Mouse (Mus musculus): ENCODE data around the gene Mmp15. TPM values are rescaled to one million over a fixed set of nuclear protein-coding genes. Genes with fewer than 3 reads are reported as not detected.
"Not testable (repeated sequence)": the region's sequence is repeated elsewhere in the genome, so short reads cannot be mapped to it uniquely, and the experiment has no call there.

Gene Mmp15
- polyA plus RNA-seq, 1 experiment from 2014 or later = 11.9 TPM

DNA sequence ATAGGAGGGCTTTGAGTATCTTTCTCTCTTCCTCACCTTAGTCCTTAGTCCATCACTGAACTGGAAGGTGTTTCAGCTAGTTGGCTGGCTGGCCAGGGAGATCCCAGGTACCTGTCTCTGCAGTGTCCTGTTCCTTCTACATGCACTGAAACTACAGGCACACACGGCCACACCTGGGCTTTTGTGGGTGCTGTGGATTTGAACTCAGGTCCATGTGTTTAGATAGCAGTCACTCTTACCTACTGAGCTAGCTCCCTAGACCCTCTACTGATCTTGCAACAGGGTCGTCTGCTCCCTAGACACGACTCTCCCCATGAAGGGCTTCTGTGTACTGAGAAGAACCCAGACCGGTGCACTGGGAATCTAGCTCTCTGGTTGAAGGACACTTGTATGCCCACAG lies 25.0 kb downstream of the Mmp15 start:
- H3K9me3 ChIP-seq (ENCODE audit: control insufficient read depth) = no peaks in the 10 kb centered on the region
- ATAC-seq = no peak
- H3K9ac ChIP-seq (ENCODE audit: low read depth, low read length) = no peak overlapping the region
- H3K4me3 ChIP-seq (ENCODE audit: low read depth, low read length) = no peak overlapping the region
- H3K27me3 ChIP-seq (replicated peaks; ENCODE audit: control insufficient read depth, insufficient read depth, low read length) = no peaks in the 10 kb centered on the region
- 65% methylated on average over 4 of the region's 4 CpGs for WGBS
- peaks cover 5% of the 10 kb centered on the region; the same call in 1 of the 2 replicates for H3K36me3 ChIP-seq (ENCODE audit: control insufficient read depth, insufficient read depth)
- no peak for TF ChIP-seq CTCF (IDR thresholded peaks at IDR 0.05; ENCODE audit: low read depth)
- no peak overlapping the region for H3K4me2 ChIP-seq (replicated peaks; ENCODE audit: low read depth)
- no peaks in the 10 kb centered on the region; the same call in 1 of the 2 replicates for H3K4me1 ChIP-seq (replicated peaks; ENCODE audit: control insufficient read depth, insufficient read depth, low read length)
- peak overlapping the region; percentile 62; the same call in 1 of the 2 replicates for H3K27ac ChIP-seq (ENCODE audit: low read depth, low read length)

DNA sequence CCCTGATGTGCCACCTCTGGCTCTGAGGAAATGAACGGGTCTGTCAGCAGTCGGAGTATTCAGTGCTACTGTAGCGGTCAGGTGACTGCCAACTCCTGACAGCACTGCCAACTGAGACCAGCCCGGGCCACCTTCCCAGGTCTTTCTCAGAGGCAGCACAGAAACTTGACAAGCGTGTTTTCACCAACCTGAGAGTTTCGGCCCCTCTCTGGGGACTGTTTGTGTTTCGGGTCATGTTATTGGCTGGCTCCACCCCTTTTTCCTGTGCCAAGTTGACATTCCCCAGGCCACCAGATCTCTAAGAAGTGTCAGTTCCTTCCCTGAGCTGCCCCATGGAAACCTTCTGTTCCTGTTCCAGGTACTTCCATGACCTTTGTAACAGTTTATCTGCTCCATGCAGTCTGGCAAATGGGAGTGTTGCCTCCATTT lies 25.8 kb downstream of the Mmp15 start:
- TF ChIP-seq CTCF (IDR thresholded peaks at IDR 0.05; ENCODE audit: low read depth) = no peak
- peak; percentile 71 for ATAC-seq
- H3K4me1 ChIP-seq (replicated peaks; ENCODE audit: control insufficient read depth, insufficient read depth, low read length) = no peaks in the 10 kb centered on the region; the same call in 1 of the 2 replicates
- 6% methylated on average over 7 of the region's 7 CpGs for WGBS
- H3K9me3 ChIP-seq (ENCODE audit: control insufficient read depth) = no peaks in the 10 kb centered on the region
- H3K36me3 ChIP-seq (ENCODE audit: control insufficient read depth, insufficient read depth) = no peaks in the 10 kb centered on the region
- no peak overlapping the region for H3K9ac ChIP-seq (ENCODE audit: low read depth, low read length)
- peak overlapping the region; percentile 62; the same call in 1 of the 2 replicates for H3K27ac ChIP-seq (ENCODE audit: low read depth, low read length)
- H3K4me2 ChIP-seq (replicated peaks; ENCODE audit: low read depth) = peak overlapping the region; percentile 3; the same call in 1 of the 2 replicates
- no peaks in the 10 kb centered on the region for H3K27me3 ChIP-seq (replicated peaks; ENCODE audit: control insufficient read depth, insufficient read depth, low read length)
- no peak overlapping the region for H3K4me3 ChIP-seq (ENCODE audit: low read depth, low read length)

DNA sequence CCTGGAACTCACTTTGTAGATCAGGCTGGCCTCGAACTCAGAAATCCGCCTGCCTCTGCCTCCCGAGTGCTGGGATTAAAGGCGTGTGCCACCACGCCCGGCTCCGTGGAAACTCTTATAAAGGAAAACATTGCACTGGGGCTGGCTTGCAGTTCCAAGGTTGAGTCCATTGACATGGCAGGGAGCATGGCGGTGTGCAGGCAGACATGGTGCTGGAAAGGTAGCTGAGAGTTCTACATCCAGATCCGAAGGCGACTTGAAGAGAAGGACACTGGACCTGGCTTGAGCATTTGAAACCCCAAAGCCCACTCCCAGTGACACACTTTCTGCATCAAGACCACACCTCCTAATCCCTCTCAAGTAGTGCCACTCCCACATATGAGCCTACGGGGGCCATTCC lies 26.9 kb downstream of the Mmp15 start:
- ATAC-seq = not testable (repeated sequence)
- 93% methylated on average over 11 of the region's 11 CpGs for whole genome bisulfite sequencing

DNA sequence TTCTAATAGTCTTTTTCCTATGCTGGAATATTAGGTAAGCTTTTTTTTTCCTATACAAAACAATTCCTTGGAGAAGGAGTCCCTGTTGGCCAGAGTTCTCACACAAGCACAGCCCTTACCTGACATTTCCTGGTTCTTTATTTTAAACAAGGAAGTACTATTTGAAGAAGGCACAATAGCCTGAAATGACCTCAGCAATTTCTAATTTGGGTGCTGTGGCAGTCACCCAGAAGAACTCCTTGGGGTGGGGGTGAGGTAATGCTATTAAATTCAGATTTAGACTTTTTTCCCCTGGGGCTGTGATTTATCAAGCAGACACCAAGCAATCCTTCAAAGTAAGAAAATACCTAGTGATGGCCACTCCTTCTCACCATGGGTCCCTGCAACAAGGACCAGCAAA lies 28.9 kb downstream of the Mmp15 start:
- Histone ChIP-seq H3K9ac (ENCODE audit: low read depth, low read length) (no peak overlapping the region), H3K9me3 (ENCODE audit: control insufficient read depth) (no peaks in the 10 kb centered on the region), H3K27ac (ENCODE audit: low read depth, low read length) (no peak overlapping the region), H3K4me3 (ENCODE audit: low read depth, low read length) (no peak overlapping the region), H3K4me2 (replicated peaks; ENCODE audit: low read depth) (no peak overlapping the region), H3K27me3 (replicated peaks; ENCODE audit: control insufficient read depth, insufficient read depth, low read length) (no peaks in the 10 kb centered on the region), H3K4me1 (replicated peaks; ENCODE audit: control insufficient read depth, insufficient read depth, low read length) (no peaks in the 10 kb centered on the region; the same call in 1 of the 2 replicates), H3K36me3 (ENCODE audit: control insufficient read depth, insufficient read depth) (no peaks in the 10 kb centered on the region)
- TF ChIP-seq CTCF (IDR thresholded peaks at IDR 0.05; ENCODE audit: low read depth) = no peak
- ATAC-seq = no peak

More for the DNA sequence above, 26.9 kb downstream of the Mmp15 start:
- not testable (repeated sequence) for H3K9me3 ChIP-seq (ENCODE audit: control insufficient read depth); H3K9ac ChIP-seq (ENCODE audit: low read depth, low read length); H3K4me1 ChIP-seq (replicated peaks; ENCODE audit: control insufficient read depth, insufficient read depth, low read length); H3K36me3 ChIP-seq (ENCODE audit: control insufficient read depth, insufficient read depth); H3K27me3 ChIP-seq (replicated peaks; ENCODE audit: control insufficient read depth, insufficient read depth, low read length); H3K4me2 ChIP-seq (replicated peaks; ENCODE audit: low read depth); H3K4me3 ChIP-seq (ENCODE audit: low read depth, low read length); H3K27ac ChIP-seq (ENCODE audit: low read depth, low read length)

DNA sequence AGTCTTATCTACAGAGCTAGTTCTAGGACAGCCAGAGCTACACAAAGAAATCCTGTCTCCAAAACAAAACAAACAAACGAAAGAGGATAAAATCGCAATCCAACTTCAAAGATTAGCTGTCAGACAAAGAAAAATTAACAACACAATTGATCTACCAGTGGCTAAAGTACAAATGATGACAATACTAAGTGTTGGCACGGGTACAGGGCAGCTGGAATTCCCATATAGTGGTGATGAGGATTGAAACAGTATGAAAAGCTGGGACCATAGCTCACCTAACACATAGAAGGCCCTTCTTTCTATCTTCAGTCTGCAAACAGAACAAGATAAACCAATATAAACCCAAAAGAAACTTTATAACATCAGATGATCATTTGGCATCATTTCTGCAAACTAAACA lies 29.5 kb downstream of the Mmp15 start:
- Histone ChIP-seq H3K27ac (ENCODE audit: low read depth, low read length) (no peak overlapping the region), H3K36me3 (ENCODE audit: control insufficient read depth, insufficient read depth) (no peaks in the 10 kb centered on the region), H3K4me2 (replicated peaks; ENCODE audit: low read depth) (no peak overlapping the region), H3K4me1 (replicated peaks; ENCODE audit: control insufficient read depth, insufficient read depth, low read length) (no peaks in the 10 kb centered on the region; the same call in 1 of the 2 replicates), H3K27me3 (replicated peaks; ENCODE audit: control insufficient read depth, insufficient read depth, low read length) (no peaks in the 10 kb centered on the region), H3K4me3 (ENCODE audit: low read depth, low read length) (no peak overlapping the region), H3K9me3 (ENCODE audit: control insufficient read depth) (no peaks in the 10 kb centered on the region), H3K9ac (ENCODE audit: low read depth, low read length) (no peak overlapping the region)
- no peak for ATAC-seq
- WGBS = 85% methylated on average over 3 of the region's 3 CpGs
- TF ChIP-seq CTCF (IDR thresholded peaks at IDR 0.05; ENCODE audit: low read depth) = no peak

DNA sequence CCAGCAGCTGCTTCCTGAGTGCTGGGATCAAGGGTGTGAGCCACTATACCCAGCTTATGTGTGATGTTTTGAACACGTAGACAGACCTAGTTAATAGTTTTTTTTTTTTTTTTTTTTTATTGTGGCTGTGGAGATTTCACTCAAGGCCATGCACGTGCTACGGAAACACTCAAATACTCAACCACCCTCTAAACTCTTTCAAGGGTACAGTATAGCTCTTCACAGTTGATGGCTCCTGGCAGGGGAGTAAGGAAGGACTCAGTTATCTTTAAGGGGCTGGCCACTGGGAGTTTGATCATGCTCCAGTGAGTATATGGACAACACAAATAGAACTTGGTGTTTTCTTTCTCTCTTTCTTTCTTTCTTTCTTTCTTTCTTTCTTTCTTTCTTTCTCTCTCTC lies 32.4 kb downstream of the Mmp15 start:
- Histone ChIP-seq H3K4me3 (ENCODE audit: low read depth, low read length) (no peak overlapping the region), H3K27ac (ENCODE audit: low read depth, low read length) (no peak overlapping the region), H3K36me3 (ENCODE audit: control insufficient read depth, insufficient read depth) (no peaks in the 10 kb centered on the region), H3K27me3 (replicated peaks; ENCODE audit: control insufficient read depth, insufficient read depth, low read length) (no peaks in the 10 kb centered on the region), H3K9me3 (ENCODE audit: control insufficient read depth) (no peaks in the 10 kb centered on the region), H3K9ac (ENCODE audit: low read depth, low read length) (no peak overlapping the region), H3K4me1 (replicated peaks; ENCODE audit: control insufficient read depth, insufficient read depth, low read length) (no peaks in the 10 kb centered on the region), H3K4me2 (replicated peaks; ENCODE audit: low read depth) (no peak overlapping the region)
- TF ChIP-seq CTCF (IDR thresholded peaks at IDR 0.05; ENCODE audit: low read depth) = no peak
- ATAC-seq = no peak
- WGBS = 63% methylated on average over 3 of the region's 3 CpGs

DNA sequence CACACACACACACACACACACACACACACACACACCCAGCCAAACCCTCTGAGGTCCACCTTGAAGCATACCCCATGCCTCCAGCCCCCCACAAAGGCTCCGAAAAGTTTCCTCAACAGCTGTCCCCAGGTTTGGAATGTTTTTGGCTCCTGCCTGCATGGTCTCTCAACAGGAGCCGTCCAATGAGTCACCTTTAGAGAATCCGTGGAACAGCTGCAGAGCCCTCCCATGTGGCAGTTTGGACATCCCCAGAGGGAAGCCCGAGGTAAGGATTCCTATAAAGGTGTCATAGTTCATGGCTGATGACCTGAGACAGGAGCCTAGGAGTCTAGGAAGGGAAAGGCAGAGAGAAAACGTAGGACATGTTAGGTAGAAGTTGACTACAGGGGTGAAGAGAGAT lies 34.0 kb downstream of the Mmp15 start:
- H3K4me1 ChIP-seq (replicated peaks; ENCODE audit: control insufficient read depth, insufficient read depth, low read length) = no peaks in the 10 kb centered on the region
- no peak overlapping the region for H3K9ac ChIP-seq (ENCODE audit: low read depth, low read length)
- H3K9me3 ChIP-seq (ENCODE audit: control insufficient read depth) = no peaks in the 10 kb centered on the region
- no peaks in the 10 kb centered on the region for H3K27me3 ChIP-seq (replicated peaks; ENCODE audit: control insufficient read depth, insufficient read depth, low read length)
- H3K36me3 ChIP-seq (ENCODE audit: control insufficient read depth, insufficient read depth) = no peaks in the 10 kb centered on the region
- no peak overlapping the region for H3K4me2 ChIP-seq (replicated peaks; ENCODE audit: low read depth)
- TF ChIP-seq CTCF (IDR thresholded peaks at IDR 0.05; ENCODE audit: low read depth) = no peak
- no peak for ATAC-seq
- WGBS = 61% methylated on average over 5 of the region's 5 CpGs
- H3K27ac ChIP-seq (ENCODE audit: low read depth, low read length) = no peak overlapping the region
- H3K4me3 ChIP-seq (ENCODE audit: low read depth, low read length) = no peak overlapping the region

All from intestine, postnatal 0 days (tissue).